ENCODE assay signal across 12 mouse cellular contexts in genomic region chr5:36385062-36385461, GRCm38 (mm10). TPM values are rescaled to one million over a fixed set of nuclear protein-coding genes. Genes with fewer than 3 reads are reported as not detected.
DNase-seq lines count a peak whose midpoint lies in the region; ATAC-seq and TF ChIP-seq lines count a peak whose summit lies in the region.
"Had no signal": no experiment of that assay in that cellular context is flagged by ENCODE, and none has a peak within 500 bp of the region (broad histone marks: within the 10 kb centered on the region; RNA-seq: fewer than 3 reads in every experiment).

No protein-coding gene starts in this region.

- peak; percentile 18; the same call in 1 of the 2 replicates for TF ChIP-seq CTCF in intestine, postnatal 0 days (IDR thresholded peaks at IDR 0.05; ENCODE audit: low read depth)
- TF ChIP-seq CTCF in midbrain, postnatal 0 days (IDR thresholded peaks at IDR 0.05): no peak

- no peak for DNase-seq in kidney, adult 8-10 months
- peak; percentile 56 to 79 for DNase-seq in lung, postnatal 4 days
- DNase-seq in frontal cortex, adult 2 months (ENCODE audit: extremely low spot score in 1 of 2, low spot score in 1 of 2): no peak
- no peak for DNase-seq in spleen, adult 18-20 months
- DNase-seq in midbrain, postnatal 0 days (ENCODE audit: low spot score): no peak
- DNase-seq: cerebellum, adult 11 months; midbrain, embryonic 14.5 days had no signal

- H3K4me3 ChIP-seq in kidney, embryonic 14.5 days (ENCODE audit: low read length): no peak overlapping the region
- H3K4me3 ChIP-seq in embryonic facial prominence, embryonic 15.5 days (replicated peaks): no peak overlapping the region
- no peak overlapping the region for H3K4me3 ChIP-seq in intestine, postnatal 0 days (ENCODE audit: low read depth, low read length)
- H3K4me3 ChIP-seq in midbrain, postnatal 0 days (ENCODE audit: low read depth, low read length): no peak overlapping the region
- H3K4me3 ChIP-seq: forebrain, embryonic 13.5 days had no signal

- WGBS in kidney, embryonic 14.5 days: 1% methylated on average over 5 of the region's 5 CpGs
- whole genome bisulfite sequencing in embryonic facial prominence, embryonic 15.5 days: 9% methylated on average over 5 of the region's 5 CpGs
- WGBS in intestine, postnatal 0 days: 32% methylated on average over 5 of the region's 5 CpGs
- 60% methylated on average over 5 of the region's 5 CpGs for WGBS in midbrain, postnatal 0 days

- peaks cover 18% of the 10 kb centered on the region for H3K4me1 ChIP-seq in kidney, embryonic 14.5 days (ENCODE audit: control insufficient read depth, insufficient read depth, low read length)
- H3K4me1 ChIP-seq in embryonic facial prominence, embryonic 15.5 days: peaks cover 47% of the 10 kb centered on the region
- peaks cover 3% of the 10 kb centered on the region for H3K4me1 ChIP-seq in intestine, postnatal 0 days (replicated peaks; ENCODE audit: control insufficient read depth, insufficient read depth, low read length)
- peaks cover 16% of the 10 kb centered on the region; the same call in 1 of the 2 replicates for H3K4me1 ChIP-seq in midbrain, postnatal 0 days (ENCODE audit: insufficient read depth, low read length)
- H3K4me1 ChIP-seq: forebrain, embryonic 13.5 days had no signal

- no peak overlapping the region for H3K9ac ChIP-seq in kidney, embryonic 14.5 days (ENCODE audit: low read depth, low read length)
- H3K9ac ChIP-seq in embryonic facial prominence, embryonic 15.5 days: no peak overlapping the region
- H3K9ac ChIP-seq in intestine, postnatal 0 days (ENCODE audit: low read depth, low read length): no peak overlapping the region
- no peak overlapping the region for H3K9ac ChIP-seq in midbrain, postnatal 0 days (replicated peaks; ENCODE audit: low read length, poor library complexity, severe bottlenecking)
- H3K9ac ChIP-seq: forebrain, embryonic 13.5 days; hindbrain, embryonic 14.5 days had no signal

- peak; percentile 81 for ATAC-seq in kidney, embryonic 14.5 days (ENCODE audit: low FRiP score, low TSS enrichment)
- peak; percentile 70; the same call in 1 of the 2 replicates for ATAC-seq in embryonic facial prominence, embryonic 15.5 days (ENCODE audit: insufficient number of reproducible peaks, low FRiP score, low TSS enrichment, low read depth)
- no peak for ATAC-seq in intestine, postnatal 0 days
- no peak for ATAC-seq in midbrain, postnatal 0 days (ENCODE audit: low FRiP score)
- ATAC-seq: forebrain, embryonic 13.5 days had no signal

- no peaks in the 10 kb centered on the region for H3K36me3 ChIP-seq in kidney, embryonic 14.5 days (ENCODE audit: control insufficient read depth, insufficient read depth, low read length)
- no peaks in the 10 kb centered on the region for H3K36me3 ChIP-seq in embryonic facial prominence, embryonic 15.5 days
- no peaks in the 10 kb centered on the region for H3K36me3 ChIP-seq in intestine, postnatal 0 days (ENCODE audit: control insufficient read depth, insufficient read depth)
- H3K36me3 ChIP-seq in midbrain, postnatal 0 days (ENCODE audit: insufficient read depth, low read length): no peaks in the 10 kb centered on the region

- H3K27me3 ChIP-seq in kidney, embryonic 14.5 days (ENCODE audit: control insufficient read depth, insufficient read depth, low read length): no peaks in the 10 kb centered on the region
- no peaks in the 10 kb centered on the region for H3K27me3 ChIP-seq in embryonic facial prominence, embryonic 15.5 days
- H3K27me3 ChIP-seq in intestine, postnatal 0 days (replicated peaks; ENCODE audit: control insufficient read depth, insufficient read depth, low read length): no peaks in the 10 kb centered on the region
- H3K27me3 ChIP-seq in midbrain, postnatal 0 days (ENCODE audit: insufficient read depth, low read length): no peaks in the 10 kb centered on the region
- H3K27me3 ChIP-seq: forebrain, embryonic 13.5 days had no signal

- no peaks in the 10 kb centered on the region for H3K9me3 ChIP-seq in kidney, embryonic 14.5 days (ENCODE audit: control insufficient read depth, low read length)
- no peaks in the 10 kb centered on the region for H3K9me3 ChIP-seq in embryonic facial prominence, embryonic 15.5 days (replicated peaks)
- no peaks in the 10 kb centered on the region for H3K9me3 ChIP-seq in intestine, postnatal 0 days (ENCODE audit: control insufficient read depth)
- H3K9me3 ChIP-seq in midbrain, postnatal 0 days (ENCODE audit: low read length): no peaks in the 10 kb centered on the region
- H3K9me3 ChIP-seq: forebrain, embryonic 13.5 days had no signal

- peak overlapping the region; percentile 4; the same call in 1 of the 2 replicates for H3K27ac ChIP-seq in kidney, embryonic 14.5 days (ENCODE audit: low read depth, low read length)
- H3K27ac ChIP-seq in embryonic facial prominence, embryonic 15.5 days (replicated peaks): no peak overlapping the region
- H3K27ac ChIP-seq in intestine, postnatal 0 days (ENCODE audit: low read depth, low read length): no peak overlapping the region
- no peak overlapping the region for H3K27ac ChIP-seq in midbrain, postnatal 0 days (ENCODE audit: low read depth, low read length)
- H3K27ac ChIP-seq: forebrain, embryonic 13.5 days; hindbrain, embryonic 14.5 days had no signal

- no peak overlapping the region for H3K4me2 ChIP-seq in kidney, embryonic 14.5 days (replicated peaks; ENCODE audit: low read depth, low read length)
- no peak overlapping the region for H3K4me2 ChIP-seq in embryonic facial prominence, embryonic 15.5 days (replicated peaks)
- H3K4me2 ChIP-seq in intestine, postnatal 0 days (replicated peaks; ENCODE audit: low read depth): no peak overlapping the region
- H3K4me2 ChIP-seq in midbrain, postnatal 0 days (ENCODE audit: low read depth, low read length, poor library complexity, severe bottlenecking): no peak overlapping the region
- H3K4me2 ChIP-seq: forebrain, embryonic 13.5 days; hindbrain, embryonic 14.5 days had no signal

RNA-seq across cellular contexts. Expression of gene Sorcs2, which starts 12.9 kb away (rescaled TPM):
- 7.1 and 10.3 TPM in 2 replicates for polyA plus RNA-seq in kidney, embryonic 14.5 days (2014; fragmentation: Nextera tagmentation; extraction: Ambion mirVana)
- 25.3 and 26.2 TPM in 2 replicates for polyA plus RNA-seq in embryonic facial prominence, embryonic 15.5 days (2015; fragmentation: Nextera tagmentation; extraction: Ambion mirVana)
- polyA plus RNA-seq in intestine, postnatal 0 days (2015; fragmentation: Nextera tagmentation; extraction: Ambion mirVana): 3.5 and 3.7 TPM in 2 replicates
- polyA plus RNA-seq in frontal cortex, adult 2 months (2012; rRNA removed): 24.1 and 30.7 TPM in 2 replicates
- total RNA-seq in midbrain, postnatal 0 days (2014; rRNA removed): 49.2 and 50.3 TPM in 2 replicates
- polyA plus RNA-seq in midbrain, postnatal 0 days (2015; fragmentation: Nextera tagmentation; extraction: Ambion mirVana): 14.1 and 16.1 TPM in 2 replicates

Comparison
In these comparisons a context has a peak if more than half of its experiments do, and no peak if none do; other contexts are left out.
1. ATAC-seq: peak in kidney, embryonic 14.5 days (single experiment) and embryonic facial prominence, embryonic 15.5 days (single experiment); none in intestine, postnatal 0 days (single experiment) and midbrain, postnatal 0 days (single experiment).
2. DNase-seq: peak in lung, postnatal 4 days (2 of 2); none in kidney, adult 8-10 months (0 of 2), frontal cortex, adult 2 months (0 of 2), spleen, adult 18-20 months (0 of 2) and midbrain, postnatal 0 days (single experiment).